Mouse (Mus musculus): ENCODE measurements around the gene Acot12. TPM values are rescaled to one million over a fixed set of nuclear protein-coding genes. Genes with fewer than 3 reads are reported as not detected.
"Not testable (repeated sequence)": the region's sequence is repeated elsewhere in the genome, so short reads cannot be mapped to it uniquely, and the experiment has no call there.

The Acot12 gene
- polyA plus RNA-seq, 1 experiment from 2014 or later: 0.42 TPM

GRCm38 (mm10) chr13:91753724-91754123, 12.4 kb downstream of the Acot12 start:
- Histone ChIP-seq H3K9me3 (ENCODE audit: control insufficient read depth, low read length) (no peaks in the 10 kb centered on the region), H3K4me3 (ENCODE audit: low read depth, low read length) (no peak overlapping the region), H3K4me2 (ENCODE audit: low read depth, low read length) (no peak overlapping the region), H3K4me1 (ENCODE audit: control insufficient read depth, insufficient read depth, low read length) (no peaks in the 10 kb centered on the region), H3K27ac (ENCODE audit: low read depth, low read length) (no peak overlapping the region), H3K9ac (replicated peaks; ENCODE audit: low read depth, low read length) (no peak overlapping the region), H3K36me3 (ENCODE audit: control insufficient read depth, insufficient read depth, low read length) (no peaks in the 10 kb centered on the region), H3K27me3 (ENCODE audit: control insufficient read depth, insufficient read depth, low read length) (no peaks in the 10 kb centered on the region)
- no peak for ATAC-seq (ENCODE audit: low read depth)
- 56% methylated on average over 4 of the region's 4 CpGs for WGBS

GRCm38 (mm10) chr13:91754762-91755161, 13.4 kb downstream of the Acot12 start:
- Histone ChIP-seq H3K27me3 (ENCODE audit: control insufficient read depth, insufficient read depth, low read length) (no peaks in the 10 kb centered on the region), H3K9ac (replicated peaks; ENCODE audit: low read depth, low read length) (no peak overlapping the region), H3K4me3 (ENCODE audit: low read depth, low read length) (no peak overlapping the region), H3K36me3 (ENCODE audit: control insufficient read depth, insufficient read depth, low read length) (no peaks in the 10 kb centered on the region), H3K4me1 (ENCODE audit: control insufficient read depth, insufficient read depth, low read length) (no peaks in the 10 kb centered on the region), H3K4me2 (ENCODE audit: low read depth, low read length) (no peak overlapping the region), H3K27ac (ENCODE audit: low read depth, low read length) (no peak overlapping the region), H3K9me3 (ENCODE audit: control insufficient read depth, low read length) (no peaks in the 10 kb centered on the region)
- no peak for ATAC-seq (ENCODE audit: low read depth)

- no peaks in the 10 kb centered on the region for H3K27me3 ChIP-seq (ENCODE audit: control insufficient read depth, insufficient read depth, low read length)
- H3K9ac ChIP-seq (replicated peaks; ENCODE audit: low read depth, low read length): no peak overlapping the region
- WGBS: 82% methylated on average over 4 of the region's 4 CpGs
- no peak overlapping the region for H3K4me3 ChIP-seq (ENCODE audit: low read depth, low read length)
- H3K36me3 ChIP-seq (ENCODE audit: control insufficient read depth, insufficient read depth, low read length): no peaks in the 10 kb centered on the region
- no peaks in the 10 kb centered on the region for H3K9me3 ChIP-seq (ENCODE audit: control insufficient read depth, low read length)
- no peaks in the 10 kb centered on the region for H3K4me1 ChIP-seq (ENCODE audit: control insufficient read depth, insufficient read depth, low read length)
- H3K27ac ChIP-seq (ENCODE audit: low read depth, low read length): no peak overlapping the region
- no peak overlapping the region for H3K4me2 ChIP-seq (ENCODE audit: low read depth, low read length)
- ATAC-seq (ENCODE audit: low read depth): no peak
Measured at GRCm38 (mm10) chr13:91756230-91756629, 14.9 kb downstream of the Acot12 start.

GRCm38 (mm10) chr13:91758316-91759048, 17.2 kb downstream of the Acot12 start:
- WGBS: 81% methylated on average over 7 of the region's 7 CpGs
- H3K4me3 ChIP-seq (ENCODE audit: low read depth, low read length): no peak overlapping the region
- H3K36me3 ChIP-seq (ENCODE audit: control insufficient read depth, insufficient read depth, low read length): no peaks in the 10 kb centered on the region
- ATAC-seq (ENCODE audit: low read depth): no peak
- H3K27ac ChIP-seq (ENCODE audit: low read depth, low read length): no peak overlapping the region
- no peaks in the 10 kb centered on the region for H3K4me1 ChIP-seq (ENCODE audit: control insufficient read depth, insufficient read depth, low read length)
- no peak overlapping the region for H3K4me2 ChIP-seq (ENCODE audit: low read depth, low read length)
- no peak overlapping the region for H3K9ac ChIP-seq (replicated peaks; ENCODE audit: low read depth, low read length)
- H3K9me3 ChIP-seq (ENCODE audit: control insufficient read depth, low read length): no peaks in the 10 kb centered on the region
- H3K27me3 ChIP-seq (ENCODE audit: control insufficient read depth, insufficient read depth, low read length): no peaks in the 10 kb centered on the region

- no peak overlapping the region for H3K4me3 ChIP-seq (ENCODE audit: low read depth, low read length)
- H3K9me3 ChIP-seq (ENCODE audit: control insufficient read depth, low read length): no peaks in the 10 kb centered on the region
- WGBS: 78% methylated on average over 8 of the region's 8 CpGs
- H3K9ac ChIP-seq (replicated peaks; ENCODE audit: low read depth, low read length): no peak overlapping the region
- H3K4me2 ChIP-seq (ENCODE audit: low read depth, low read length): no peak overlapping the region
- H3K4me1 ChIP-seq (ENCODE audit: control insufficient read depth, insufficient read depth, low read length): no peaks in the 10 kb centered on the region
- no peaks in the 10 kb centered on the region for H3K27me3 ChIP-seq (ENCODE audit: control insufficient read depth, insufficient read depth, low read length)
- H3K36me3 ChIP-seq (ENCODE audit: control insufficient read depth, insufficient read depth, low read length): no peaks in the 10 kb centered on the region
- H3K27ac ChIP-seq (ENCODE audit: low read depth, low read length): no peak overlapping the region
- no peak for ATAC-seq (ENCODE audit: low read depth)
Measured at GRCm38 (mm10) chr13:91759791-91760190, 18.5 kb downstream of the Acot12 start.

GRCm38 (mm10) chr13:91760302-91761050, 19.2 kb downstream of the Acot12 start:
- H3K27ac ChIP-seq (ENCODE audit: low read depth, low read length): no peak overlapping the region
- no peaks in the 10 kb centered on the region for H3K9me3 ChIP-seq (ENCODE audit: control insufficient read depth, low read length)
- H3K9ac ChIP-seq (replicated peaks; ENCODE audit: low read depth, low read length): no peak overlapping the region
- no peaks in the 10 kb centered on the region for H3K27me3 ChIP-seq (ENCODE audit: control insufficient read depth, insufficient read depth, low read length)
- no peaks in the 10 kb centered on the region for H3K4me1 ChIP-seq (ENCODE audit: control insufficient read depth, insufficient read depth, low read length)
- no peak overlapping the region for H3K4me3 ChIP-seq (ENCODE audit: low read depth, low read length)
- WGBS: 93% methylated on average over 8 of the region's 8 CpGs
- H3K36me3 ChIP-seq (ENCODE audit: control insufficient read depth, insufficient read depth, low read length): no peaks in the 10 kb centered on the region
- no peak overlapping the region for H3K4me2 ChIP-seq (ENCODE audit: low read depth, low read length)
- no peak for ATAC-seq (ENCODE audit: low read depth)

- Histone ChIP-seq H3K27me3 (ENCODE audit: control insufficient read depth, insufficient read depth, low read length) (no peaks in the 10 kb centered on the region), H3K27ac (ENCODE audit: low read depth, low read length) (no peak overlapping the region), H3K4me1 (ENCODE audit: control insufficient read depth, insufficient read depth, low read length) (no peaks in the 10 kb centered on the region), H3K4me2 (ENCODE audit: low read depth, low read length) (no peak overlapping the region), H3K9ac (replicated peaks; ENCODE audit: low read depth, low read length) (no peak overlapping the region), H3K9me3 (ENCODE audit: control insufficient read depth, low read length) (no peaks in the 10 kb centered on the region), H3K36me3 (ENCODE audit: control insufficient read depth, insufficient read depth, low read length) (no peaks in the 10 kb centered on the region), H3K4me3 (ENCODE audit: low read depth, low read length) (no peak overlapping the region)
- whole genome bisulfite sequencing: 94% methylated on average over 6 of the region's 6 CpGs
- no peak for ATAC-seq (ENCODE audit: low read depth)
Measured at GRCm38 (mm10) chr13:91761654-91762445, 20.5 kb downstream of the Acot12 start.

DNA sequence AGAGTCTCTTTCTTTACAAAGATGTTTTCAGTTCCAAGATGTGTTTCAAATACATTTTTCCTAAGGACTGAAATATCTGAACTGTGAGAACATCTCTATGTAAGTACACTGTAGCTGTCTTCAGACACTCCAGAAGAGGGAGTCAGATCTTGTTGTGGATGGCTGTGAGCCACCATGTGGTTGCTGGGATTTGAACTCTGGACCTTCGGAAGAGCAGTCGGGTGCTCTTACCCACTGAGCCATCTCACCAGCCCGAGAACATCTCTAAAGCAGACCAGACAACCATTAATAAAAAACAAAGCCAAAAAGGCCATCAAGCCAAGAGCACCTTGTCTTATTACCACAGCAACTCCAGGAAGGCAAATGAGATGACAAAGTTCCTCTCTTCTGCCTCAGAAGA, 22.3 kb downstream of the Acot12 start:
- not testable (repeated sequence) for H3K4me1 ChIP-seq (ENCODE audit: control insufficient read depth, insufficient read depth, low read length); H3K9me3 ChIP-seq (ENCODE audit: control insufficient read depth, low read length); H3K4me3 ChIP-seq (ENCODE audit: low read depth, low read length); H3K9ac ChIP-seq (replicated peaks; ENCODE audit: low read depth, low read length); H3K27me3 ChIP-seq (ENCODE audit: control insufficient read depth, insufficient read depth, low read length); H3K4me2 ChIP-seq (ENCODE audit: low read depth, low read length); ATAC-seq (ENCODE audit: low read depth); H3K36me3 ChIP-seq (ENCODE audit: control insufficient read depth, insufficient read depth, low read length); H3K27ac ChIP-seq (ENCODE audit: low read depth, low read length)
- WGBS: 85% methylated on average over 3 of the region's 3 CpGs

DNA sequence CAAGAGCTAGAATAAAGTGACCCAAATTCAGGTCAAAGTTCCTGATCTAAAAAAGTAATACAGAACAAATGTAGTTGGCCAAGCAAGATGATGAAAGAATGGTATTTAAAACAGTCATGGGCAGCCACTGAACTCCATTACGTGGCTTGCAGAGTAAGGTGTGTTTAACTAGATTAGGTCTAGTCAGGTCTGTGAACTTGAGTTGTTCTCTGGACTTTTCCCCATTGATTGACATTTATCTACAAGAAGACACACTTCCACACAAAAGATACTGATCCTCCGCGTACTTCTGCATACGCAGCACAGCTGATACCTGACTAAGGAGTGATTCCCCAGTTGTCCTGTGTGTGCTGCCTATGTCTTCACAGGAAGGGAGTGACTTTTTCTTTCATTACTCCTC, 24.3 kb downstream of the Acot12 start:
- Histone ChIP-seq H3K27me3 (ENCODE audit: control insufficient read depth, insufficient read depth, low read length) (no peaks in the 10 kb centered on the region), H3K4me3 (ENCODE audit: low read depth, low read length) (no peak overlapping the region), H3K36me3 (ENCODE audit: control insufficient read depth, insufficient read depth, low read length) (no peaks in the 10 kb centered on the region), H3K27ac (ENCODE audit: low read depth, low read length) (no peak overlapping the region), H3K9ac (replicated peaks; ENCODE audit: low read depth, low read length) (no peak overlapping the region), H3K9me3 (ENCODE audit: control insufficient read depth, low read length) (no peaks in the 10 kb centered on the region), H3K4me2 (ENCODE audit: low read depth, low read length) (no peak overlapping the region), H3K4me1 (ENCODE audit: control insufficient read depth, insufficient read depth, low read length) (no peaks in the 10 kb centered on the region)
- WGBS: 95% methylated on average over 4 of the region's 4 CpGs
- no peak for ATAC-seq (ENCODE audit: low read depth)

All from neural tube, embryonic 14.5 days (tissue).